Mouse (Mus musculus): ENCODE measurements at regions not wholly inside any gene's neighbourhood (a gene's known extent, or its start where the extent isn't known, plus 50 kb on each side); places are given as distances from the start of the nearest gene placed in this dataset.

DNA sequence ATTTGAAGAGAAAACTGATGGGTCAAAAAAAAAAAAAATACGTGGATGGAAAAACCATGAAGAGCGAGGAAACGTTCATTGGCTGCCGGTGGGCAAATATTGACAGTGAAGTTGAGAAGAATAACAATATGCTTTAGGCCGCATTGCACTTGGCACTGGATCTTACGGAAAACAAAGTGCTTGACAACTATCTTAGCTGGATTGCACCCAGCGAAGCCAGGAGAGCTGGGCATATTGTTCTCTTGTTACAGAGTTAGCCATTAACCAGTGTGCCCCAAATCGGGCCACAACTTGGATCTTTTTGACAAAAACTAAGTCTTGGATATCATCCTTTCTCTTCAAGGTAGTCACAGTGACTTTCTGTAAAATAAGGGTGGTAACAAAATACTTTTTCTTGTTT lies 143.3 kb downstream of the Ogfrl1 start:
- TF ChIP-seq GATA4 (IDR thresholded peaks at IDR 0.05; ENCODE audit: insufficient replicate concordance, low read length) = no peak

- no peak for TF ChIP-seq GATA4 (IDR thresholded peaks at IDR 0.05; ENCODE audit: insufficient replicate concordance, low read length)
Observed at GRCm38 (mm10) chr1:23231522-23231921, 129.5 kb upstream of the 4933415F23Rik start.

DNA sequence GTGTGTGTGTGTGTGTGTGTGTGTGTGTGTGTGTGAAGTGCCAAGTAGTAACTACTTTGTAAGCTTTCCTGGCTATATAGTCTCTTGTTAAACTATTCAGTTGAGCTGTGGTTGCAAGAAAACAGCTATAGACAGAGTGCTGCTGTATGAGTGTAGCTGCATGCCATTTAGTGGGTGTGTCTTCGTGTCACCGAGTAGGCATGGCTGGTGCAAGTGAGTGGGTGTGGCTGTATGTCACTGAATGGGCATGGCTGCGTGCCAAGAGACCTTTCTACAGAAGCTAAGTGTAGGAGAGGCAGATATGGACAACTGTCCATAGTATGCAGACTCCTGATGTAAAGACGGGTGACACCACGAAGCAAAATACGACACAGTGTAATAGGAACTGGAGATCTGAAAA lies 126.4 kb upstream of the 4933415F23Rik start:
- TF ChIP-seq GATA4 (IDR thresholded peaks at IDR 0.05; ENCODE audit: insufficient replicate concordance, low read length) = no peak

DNA sequence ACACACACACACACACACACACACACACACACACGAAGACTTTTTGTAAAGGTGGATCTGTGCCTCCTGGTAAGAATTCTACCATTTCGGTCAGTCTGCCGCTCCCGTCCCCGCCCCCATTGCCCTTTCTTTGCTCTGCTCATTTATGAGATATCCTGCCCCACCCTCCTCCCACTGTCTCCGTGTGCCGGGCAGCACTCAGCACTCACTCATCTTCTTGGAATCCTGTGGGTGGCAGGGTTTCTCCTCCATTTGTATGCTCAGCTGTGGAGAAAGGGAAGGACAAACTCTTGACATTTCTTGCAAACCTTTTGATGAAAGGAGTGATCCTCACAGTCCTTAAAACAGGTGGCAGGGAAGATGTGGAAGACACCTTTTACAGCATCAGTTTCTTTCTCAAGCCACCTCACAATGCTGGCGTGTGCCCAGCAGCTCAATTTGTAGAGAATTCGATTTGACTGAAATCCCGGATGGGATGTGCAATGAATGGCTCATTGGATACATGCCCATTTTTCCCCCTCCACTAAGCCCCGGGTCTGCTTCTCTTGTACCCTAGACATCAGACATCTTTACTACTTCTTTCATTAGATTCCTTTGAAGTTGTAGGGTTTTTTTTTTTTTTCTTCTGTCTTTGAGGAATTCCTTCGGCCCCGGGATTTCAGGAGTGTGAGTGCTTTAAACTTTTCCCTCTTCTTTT lies 112.6 kb upstream of the 4933415F23Rik start:
- no peak for TF ChIP-seq GATA4 (IDR thresholded peaks at IDR 0.05; ENCODE audit: insufficient replicate concordance, low read length)

DNA sequence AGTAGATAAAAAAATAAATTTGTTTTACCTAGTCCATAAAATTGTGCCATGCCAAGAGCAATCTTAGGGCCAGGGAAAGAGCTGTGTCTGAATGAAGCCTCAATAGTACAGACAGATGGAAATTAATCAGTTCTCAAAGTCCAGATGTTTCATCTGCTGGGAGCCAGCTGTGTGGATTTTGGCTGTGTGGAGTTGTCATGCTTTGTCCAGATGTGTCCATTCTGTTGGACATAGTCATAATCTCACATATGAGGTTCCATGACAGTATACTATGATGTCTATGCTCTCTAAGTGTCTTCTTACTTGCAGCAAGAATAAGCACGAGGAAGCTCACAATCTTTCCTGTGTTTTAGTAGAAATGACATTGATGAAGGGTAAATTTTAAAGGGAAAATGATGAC lies 105.8 kb upstream of the 4933415F23Rik start:
- TF ChIP-seq GATA4 (IDR thresholded peaks at IDR 0.05; ENCODE audit: insufficient replicate concordance, low read length) = no peak

DNA sequence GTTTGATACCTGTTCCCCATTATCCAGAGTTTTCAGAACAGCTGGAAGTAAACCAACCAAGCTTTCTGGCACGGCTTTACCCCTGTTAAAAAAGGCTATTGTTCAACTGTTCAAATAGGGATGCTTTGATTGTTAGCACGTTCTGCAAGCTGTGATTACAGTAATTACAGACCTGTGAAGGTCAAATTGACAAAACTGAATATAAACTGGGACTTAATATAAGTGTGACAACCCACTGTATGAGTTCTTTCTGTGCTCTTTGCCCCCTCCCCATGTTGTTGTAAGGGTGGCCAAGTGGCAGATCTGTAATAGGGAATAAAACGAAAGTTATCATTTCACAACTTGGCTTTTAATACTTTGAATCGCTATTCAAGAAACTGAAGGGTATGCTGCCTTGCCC lies 105.0 kb upstream of the 4933415F23Rik start:
- no peak for TF ChIP-seq GATA4 (IDR thresholded peaks at IDR 0.05; ENCODE audit: insufficient replicate concordance, low read length)

DNA sequence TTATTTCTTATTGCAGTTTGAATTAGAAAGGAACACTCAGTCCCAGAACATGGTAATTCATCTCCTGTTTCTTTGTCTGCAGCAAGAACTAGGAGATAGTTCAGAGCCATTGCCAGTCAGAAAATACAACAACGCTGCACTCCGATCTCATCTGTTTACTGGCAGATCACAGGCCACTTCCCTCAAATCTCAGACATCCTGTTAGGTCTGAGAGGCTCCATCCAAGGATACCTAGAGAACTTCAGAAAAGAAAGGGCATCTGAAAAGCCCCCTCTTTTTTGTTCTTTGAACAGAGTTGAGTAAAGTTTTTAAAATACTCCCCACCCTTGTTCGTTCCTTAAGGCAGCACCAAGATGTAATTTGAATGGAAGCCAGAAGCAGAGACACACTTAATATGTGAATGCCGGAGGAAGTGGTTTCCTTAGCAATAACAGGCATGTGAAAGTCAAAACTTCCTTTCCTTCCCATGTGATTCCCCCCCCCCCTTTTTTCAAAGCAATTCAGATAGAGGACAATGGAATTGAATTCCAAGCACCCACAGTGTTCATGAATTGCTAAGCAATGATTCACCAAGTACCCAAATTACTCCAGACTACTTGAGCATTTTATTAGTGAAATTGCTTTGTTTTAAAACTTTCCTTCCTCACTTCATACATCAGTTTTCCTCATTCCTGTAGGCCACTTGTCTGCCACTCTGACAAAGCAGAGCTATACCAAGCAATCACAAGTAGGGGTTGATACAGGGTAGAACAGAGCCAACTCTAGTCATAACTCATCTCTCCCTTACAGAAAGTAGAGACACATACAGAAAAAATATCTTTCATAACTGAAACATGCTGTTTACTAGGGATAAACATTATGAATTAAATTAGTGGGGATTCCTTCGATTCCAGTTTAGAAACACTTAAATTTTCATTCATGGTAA lies 100.7 kb upstream of the 4933415F23Rik start:
- peak; percentile 51; the same call in 1 of the 2 replicates for TF ChIP-seq GATA4 (IDR thresholded peaks at IDR 0.05; ENCODE audit: insufficient replicate concordance, low read length)

GRCm38 (mm10) chr1:23200460-23200859 lies 98.4 kb upstream of the 4933415F23Rik start:
- no peak for TF ChIP-seq GATA4 (IDR thresholded peaks at IDR 0.05; ENCODE audit: insufficient replicate concordance, low read length)

DNA sequence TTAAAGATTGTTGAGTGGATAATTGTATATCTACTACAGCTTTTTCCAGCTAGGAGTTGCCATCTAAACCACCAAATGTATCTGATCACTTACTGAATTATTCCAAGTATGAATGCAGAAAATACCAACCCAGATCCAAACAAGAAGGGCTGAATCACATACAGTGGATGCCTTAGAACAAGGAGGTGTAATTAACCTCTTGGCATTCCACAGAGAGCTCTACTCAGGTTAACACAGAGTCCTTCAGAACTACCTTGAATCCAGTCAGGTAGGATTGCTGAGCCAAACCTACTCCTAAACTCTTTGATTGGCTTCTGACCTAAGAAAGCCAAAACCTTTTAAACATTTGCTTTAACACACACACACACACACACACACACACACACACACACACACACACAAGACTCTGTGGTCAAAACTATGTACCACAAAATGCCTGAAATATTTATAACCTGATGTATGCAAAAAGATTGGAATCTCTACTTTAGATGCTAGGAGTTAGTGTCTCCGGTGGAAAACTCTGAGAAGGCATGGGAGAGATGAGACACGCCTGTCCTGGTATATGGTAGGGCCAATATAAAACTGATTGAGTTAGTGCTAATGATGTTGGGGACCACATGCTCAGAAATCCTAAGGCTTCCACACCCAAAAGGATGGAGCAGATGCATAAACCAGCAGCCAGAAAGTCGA lies 88.4 kb upstream of the 4933415F23Rik start:
- TF ChIP-seq GATA4 (IDR thresholded peaks at IDR 0.05; ENCODE audit: insufficient replicate concordance, low read length) = no peak

- TF ChIP-seq GATA4 (IDR thresholded peaks at IDR 0.05; ENCODE audit: insufficient replicate concordance, low read length) = no peak
Observed at GRCm38 (mm10) chr1:23189790-23190189, 87.7 kb upstream of the 4933415F23Rik start.

DNA sequence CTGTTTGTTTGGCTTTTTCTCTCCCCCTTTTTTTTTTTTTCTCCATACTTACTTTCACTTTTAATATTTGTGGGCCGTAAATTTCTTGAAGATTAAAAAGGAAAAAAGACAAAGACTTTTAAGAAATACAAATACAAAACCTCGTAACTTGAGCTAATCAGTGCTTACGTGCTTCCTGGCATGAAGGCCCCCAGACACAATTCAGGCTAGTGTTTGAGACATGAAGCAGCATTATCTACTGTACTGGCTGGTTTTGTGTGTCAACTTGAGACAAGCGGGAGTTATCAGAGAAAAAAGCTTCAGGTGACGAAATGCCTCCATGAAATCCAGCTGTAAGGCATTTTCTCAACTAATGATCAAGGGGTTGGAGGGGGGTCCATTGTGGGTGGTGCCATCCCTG lies 86.2 kb upstream of the 4933415F23Rik start:
- TF ChIP-seq GATA4 (IDR thresholded peaks at IDR 0.05; ENCODE audit: insufficient replicate concordance, low read length) = no peak

GRCm38 (mm10) chr1:23187446-23188206 lies 85.6 kb upstream of the 4933415F23Rik start:
- TF ChIP-seq GATA4 (IDR thresholded peaks at IDR 0.05; ENCODE audit: insufficient replicate concordance, low read length) = no peak

GRCm38 (mm10) chr1:23184728-23185127 lies 82.7 kb upstream of the 4933415F23Rik start:
- no peak for TF ChIP-seq GATA4 (IDR thresholded peaks at IDR 0.05; ENCODE audit: insufficient replicate concordance, low read length)

DNA sequence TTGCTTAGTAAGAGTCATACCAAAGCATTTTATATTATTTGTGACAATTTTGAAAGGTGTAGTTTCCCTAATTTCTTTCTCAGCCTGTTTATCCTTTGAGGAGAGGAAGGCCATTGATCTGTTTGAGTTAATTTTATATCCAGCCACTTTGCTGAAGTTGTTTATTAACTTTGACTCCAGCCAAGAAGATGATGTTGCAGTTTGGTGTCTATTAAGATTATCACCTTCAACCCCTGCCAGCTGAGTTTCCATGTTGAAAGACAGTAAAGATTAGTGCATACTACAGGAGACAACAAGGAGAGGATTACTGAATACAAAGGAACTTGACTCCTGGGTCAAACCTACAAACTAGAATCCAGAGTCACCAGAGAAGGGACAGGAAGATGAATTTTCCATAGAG lies 80.5 kb upstream of the 4933415F23Rik start:
- TF ChIP-seq GATA4 (IDR thresholded peaks at IDR 0.05; ENCODE audit: insufficient replicate concordance, low read length) = no peak
